ENCODE assay signal across 15 mouse cellular contexts in the genomic region with DNA sequence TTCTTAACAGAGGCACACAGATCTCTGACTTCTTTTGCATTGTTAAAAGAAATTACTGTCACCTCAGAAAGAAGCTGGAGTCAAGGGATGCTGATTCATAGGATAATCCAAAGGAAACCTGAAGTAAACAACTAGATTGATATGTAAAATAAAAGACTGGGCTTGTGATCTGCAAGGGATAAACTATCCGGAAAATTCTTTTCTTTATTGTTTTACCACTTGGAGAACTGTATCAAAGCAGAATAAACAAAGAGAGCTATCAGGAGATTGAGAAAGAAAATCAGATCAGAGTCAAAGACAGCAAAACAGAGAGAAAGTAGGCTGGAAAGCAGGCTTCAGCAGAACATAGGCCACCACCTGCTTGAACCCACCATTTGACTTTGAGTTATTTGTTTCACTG.
"Had no signal": no experiment of that assay in that cellular context is flagged by ENCODE, and none has a peak within 500 bp of the region (broad histone marks: within the 10 kb centered on the region; RNA-seq: fewer than 3 reads in every experiment).

No protein-coding gene starts in this region.

- H3K27me3 ChIP-seq: neural tube, embryonic 15.5 days; stomach, embryonic 15.5 days had no signal

- H3K9me3 ChIP-seq: neural tube, embryonic 15.5 days; stomach, embryonic 15.5 days had no signal

- H3K9ac ChIP-seq: neural tube, embryonic 15.5 days; stomach, embryonic 15.5 days had no signal

- DNase-seq: retina, postnatal 1 day; right cerebral cortex, adult 18-20 months; right cerebral cortex, postnatal 14 days; right cerebral cortex, postnatal 25 days; right cerebral cortex, postnatal 4 days; spleen, adult 18-20 months; thymus, adult 18-20 months; thymus, adult 2 months; thymus, postnatal 14 days; thymus, postnatal 25 days; thymus, postnatal 36 days; thymus, postnatal 4 days had no signal

- H3K36me3 ChIP-seq: neural tube, embryonic 15.5 days; stomach, embryonic 15.5 days had no signal

- H3K4me2 ChIP-seq: neural tube, embryonic 15.5 days; stomach, embryonic 15.5 days had no signal

- H3K27ac ChIP-seq: neural tube, embryonic 15.5 days; stomach, embryonic 15.5 days; stomach, postnatal 0 days had no signal

- H3K4me1 ChIP-seq: stomach, embryonic 15.5 days had no signal

- H3K4me3 ChIP-seq: neural tube, embryonic 15.5 days; stomach, embryonic 15.5 days had no signal
